Mouse (Mus musculus): ENCODE results near the gene Galntl6.

DNA sequence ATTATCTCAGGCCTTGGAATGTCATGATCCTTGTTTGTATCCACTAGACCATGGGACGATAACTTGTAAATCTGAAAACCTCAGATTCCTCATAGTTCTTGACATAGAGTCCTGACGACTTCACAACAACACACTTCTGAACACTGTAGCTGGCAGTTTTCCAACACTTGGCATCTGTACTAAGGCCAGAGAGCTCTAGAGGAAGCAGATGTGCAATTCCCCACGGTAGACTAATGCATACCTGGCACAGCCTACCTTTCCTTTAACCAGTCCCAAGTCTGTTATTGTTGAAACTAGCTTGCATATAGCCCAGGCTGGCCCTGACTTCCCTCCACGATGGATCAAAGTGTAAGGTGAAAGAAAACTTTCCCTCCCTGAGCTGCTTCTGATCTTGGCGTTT lies 946.9 kb downstream of the Galntl6 start:
- TF ChIP-seq MAX (IDR thresholded peaks at IDR 0.05; ENCODE audit: low read depth): no peak
- TF ChIP-seq POLR2A (IDR thresholded peaks at IDR 0.05; ENCODE audit: insufficient read length, low read depth): no peak
- TF ChIP-seq CEBPB (IDR thresholded peaks at IDR 0.05; ENCODE audit: insufficient read depth, poor library complexity, severe bottlenecking): no peak
- TF ChIP-seq MYOD1 (IDR thresholded peaks at IDR 0.05; ENCODE audit: control insufficient read depth in 1 of 3, insufficient read length in 2 of 3, low read depth in 2 of 3): no peak
- TF ChIP-seq TCF12 (IDR thresholded peaks at IDR 0.05; ENCODE audit: insufficient read depth, poor library complexity, severe bottlenecking): no peak
- TF ChIP-seq E2F4 (IDR thresholded peaks at IDR 0.05; ENCODE audit: insufficient read depth): no peak
- no peak for TF ChIP-seq REST (IDR thresholded peaks at IDR 0.05; ENCODE audit: insufficient read depth, insufficient read length)
- no peak for TF ChIP-seq USF1 (IDR thresholded peaks at IDR 0.05; ENCODE audit: low read depth)
- no peak for TF ChIP-seq MYOG (IDR thresholded peaks at IDR 0.05; ENCODE audit: control insufficient read depth in 1 of 3, insufficient read depth in 1 of 3, insufficient read length in 2 of 3, low read depth in 2 of 3)
- no peak for TF ChIP-seq POLR2AphosphoS2 (IDR thresholded peaks at IDR 0.05; ENCODE audit: insufficient read length, low read depth)

Data from myocyte (in vitro differentiated cells).